Mouse (Mus musculus) left cerebral cortex, adult 18-20 months (tissue): ENCODE data around the gene D430041D05Rik. TPM values are rescaled to one million over a fixed set of nuclear protein-coding genes. Genes with fewer than 3 reads are reported as not detected.
"Not testable (repeated sequence)": the region's sequence is repeated elsewhere in the genome, so short reads cannot be mapped to it uniquely, and the experiment has no call there.

Source experiments
- DNase-seq, 2 experiments: peaks; one replicate each; pipeline ENCODE4 v3.0.0; 2021 to 2022; ENCODE audit warnings: low spot score in 2 of 2, mixed read lengths in 1 of 2
- total RNA-seq, 2 experiments: library from RNA; stranded (reverse); gene quantifications; 2 replicates each; pipeline ENCODE4 v1.2.3; 2021

Gene D430041D05Rik
- total RNA-seq, 2 experiments from 2014 or later, result 102 to 106 TPM

GRCm38 (mm10) chr2:104122505-104123378, 288.1 kb downstream of the D430041D05Rik start, which contains the start of gene A930018P22Rik:
Gene A930018P22Rik (plus strand): TSS chr2:104122769.
- DNase-seq, result peak; percentile 85 to 88

- DNase-seq, result no peak
These were observed 288.9 kb downstream of the D430041D05Rik start for GRCm38 (mm10) chr2:104121681-104122504.

GRCm38 (mm10) chr2:104120312-104120711, 290.5 kb downstream of the D430041D05Rik start:
- DNase-seq, result no peak

DNA sequence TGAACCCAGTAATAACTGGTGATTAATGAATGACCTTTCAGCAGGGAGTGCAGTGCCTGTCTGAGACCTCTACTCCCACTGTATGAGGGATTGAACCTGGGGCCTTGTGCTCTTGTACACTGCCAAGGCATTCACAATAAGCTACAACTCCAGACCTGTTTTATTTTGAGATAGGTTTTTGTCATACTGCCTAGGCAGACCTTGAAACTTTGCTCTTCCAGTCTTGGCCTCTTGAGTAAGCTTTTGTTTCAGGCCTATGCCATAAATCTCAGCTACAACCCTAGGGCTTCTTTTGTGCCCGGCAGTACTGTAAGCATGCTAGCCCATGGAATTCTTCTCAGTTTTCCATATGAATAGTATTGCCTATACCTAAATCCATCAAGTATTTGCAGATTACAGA, 291.7 kb downstream of the D430041D05Rik start:
- DNase-seq, result no peak

- not testable (repeated sequence) for DNase-seq
These were observed 293.6 kb downstream of the D430041D05Rik start for GRCm38 (mm10) chr2:104117173-104117572.

DNA sequence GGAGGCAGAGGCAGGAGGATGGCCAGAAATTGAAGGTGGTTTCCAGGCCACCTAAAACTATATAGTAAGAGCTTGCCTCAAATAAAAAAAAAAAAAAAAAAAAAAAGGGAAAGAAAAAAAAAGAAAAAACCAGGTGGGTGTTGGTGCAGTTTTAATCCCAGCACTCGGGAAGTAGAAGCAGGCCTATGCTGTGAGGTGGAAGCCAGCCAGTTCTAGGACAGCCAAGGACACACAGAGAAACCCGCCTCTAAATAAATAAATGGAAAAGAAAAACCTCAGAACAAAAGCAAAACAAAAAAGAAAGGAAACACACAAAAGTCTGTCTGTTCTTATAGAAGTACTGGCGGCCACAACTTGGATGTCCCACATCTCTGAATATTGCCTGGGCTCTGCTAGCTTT, 295.9 kb downstream of the D430041D05Rik start:
- DNase-seq, result no peak

GRCm38 (mm10) chr2:104113563-104113962, 297.2 kb downstream of the D430041D05Rik start:
- DNase-seq, result not testable (repeated sequence)

GRCm38 (mm10) chr2:104111170-104111797, 299.5 kb downstream of the D430041D05Rik start:
- DNase-seq, result not testable (repeated sequence)

DNA sequence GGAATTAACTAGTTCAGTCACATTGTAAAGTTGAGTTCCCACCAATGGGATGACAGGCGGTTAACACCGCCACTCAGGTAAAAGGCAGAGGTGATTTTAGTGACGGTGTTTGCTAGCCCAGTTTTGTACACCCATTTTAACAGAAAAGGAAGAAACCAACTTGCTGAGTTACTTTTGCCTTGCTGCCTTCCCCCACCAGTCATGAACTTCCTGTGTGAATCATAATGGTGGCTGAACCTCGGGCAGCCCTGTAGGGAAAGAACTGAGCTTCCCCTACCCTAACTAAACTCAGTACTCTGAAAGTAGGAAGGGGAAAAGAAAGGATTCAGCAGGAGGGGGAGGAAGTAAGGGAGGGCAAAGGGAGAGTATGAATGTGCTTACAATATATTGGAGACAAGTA, 300.8 kb downstream of the D430041D05Rik start:
- DNase-seq, result no peak

- no peak for DNase-seq
These were observed 301.3 kb downstream of the D430041D05Rik start for GRCm38 (mm10) chr2:104109528-104109927.

DNA sequence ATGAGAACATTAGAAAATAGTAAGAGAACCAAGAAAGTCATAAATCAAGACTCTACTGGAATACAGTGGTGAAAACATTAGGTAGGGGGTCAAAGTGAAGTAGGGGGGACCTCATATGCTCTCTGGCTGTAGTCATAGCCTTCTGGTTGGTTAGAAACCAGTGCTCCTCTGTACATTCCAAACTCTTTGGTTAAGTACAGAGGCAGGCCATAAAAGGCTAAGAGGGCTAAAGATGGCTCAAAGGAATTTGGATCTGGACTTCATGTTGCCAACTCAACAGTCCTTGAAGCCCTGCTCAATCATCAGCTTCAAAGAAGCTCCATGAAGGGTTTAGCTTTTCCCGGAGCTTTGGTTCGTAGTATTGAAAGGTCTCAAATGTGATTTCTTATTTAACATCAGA, 301.8 kb downstream of the D430041D05Rik start:
- DNase-seq, result not testable (repeated sequence)

GRCm38 (mm10) chr2:104104800-104105199, 306.0 kb downstream of the D430041D05Rik start:
- DNase-seq, result no peak

GRCm38 (mm10) chr2:104099946-104100345, 310.9 kb downstream of the D430041D05Rik start:
- DNase-seq, result no peak

DNA sequence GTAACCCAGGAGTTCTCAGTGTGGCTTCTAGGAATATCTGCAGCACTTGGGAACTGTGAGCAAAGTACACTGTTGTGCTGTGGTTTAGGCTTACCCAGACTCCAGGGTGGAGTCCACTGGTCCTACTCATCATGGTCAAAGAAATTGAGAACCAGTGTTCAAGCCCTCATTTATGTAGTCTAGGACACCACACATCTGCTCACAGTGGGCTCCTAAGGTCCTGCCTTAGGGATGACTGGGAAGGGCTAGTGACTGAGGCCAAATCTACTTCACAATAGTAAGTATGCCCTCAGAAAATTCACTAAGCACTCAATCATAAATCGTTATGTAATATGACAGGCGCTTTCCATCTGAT, 311.6 kb downstream of the D430041D05Rik start:
- DNase-seq, result no peak

DNA sequence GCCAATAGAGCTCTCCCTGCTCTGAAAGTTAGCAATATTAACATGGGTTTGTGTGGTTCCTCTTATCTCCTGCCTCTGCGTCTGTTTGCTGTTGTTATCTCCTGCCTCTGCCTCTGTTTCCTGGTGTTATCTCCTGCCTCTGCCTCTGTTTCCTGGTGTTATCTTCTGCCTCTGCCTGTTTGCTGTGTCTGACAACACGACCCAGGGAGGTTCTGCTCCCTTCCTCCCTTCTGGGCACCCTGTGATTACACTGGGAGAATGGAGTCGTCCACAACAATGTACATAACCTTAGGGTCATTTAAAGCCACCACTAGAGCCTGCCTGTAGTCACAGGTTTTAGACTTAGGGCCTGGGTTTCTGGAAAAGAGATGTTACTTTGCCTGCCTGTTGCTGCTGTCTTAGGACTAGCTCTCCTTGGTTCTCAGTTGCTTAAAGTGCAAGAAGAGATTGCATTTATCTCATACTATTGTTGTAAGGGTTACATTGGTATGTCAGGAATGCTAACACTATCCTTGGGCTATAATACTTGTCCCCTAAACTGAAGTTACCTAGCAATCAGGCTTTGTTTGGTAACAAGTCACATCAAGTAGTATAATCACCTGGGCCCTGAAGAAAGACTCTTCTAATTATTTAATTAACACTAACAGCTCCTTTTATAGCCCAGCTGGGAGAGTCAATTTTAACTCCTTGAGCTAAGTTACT, 312.1 kb downstream of the D430041D05Rik start:
- no peak for DNase-seq

GRCm38 (mm10) chr2:104097396-104097795, 313.4 kb downstream of the D430041D05Rik start:
- not testable (repeated sequence) for DNase-seq

DNA sequence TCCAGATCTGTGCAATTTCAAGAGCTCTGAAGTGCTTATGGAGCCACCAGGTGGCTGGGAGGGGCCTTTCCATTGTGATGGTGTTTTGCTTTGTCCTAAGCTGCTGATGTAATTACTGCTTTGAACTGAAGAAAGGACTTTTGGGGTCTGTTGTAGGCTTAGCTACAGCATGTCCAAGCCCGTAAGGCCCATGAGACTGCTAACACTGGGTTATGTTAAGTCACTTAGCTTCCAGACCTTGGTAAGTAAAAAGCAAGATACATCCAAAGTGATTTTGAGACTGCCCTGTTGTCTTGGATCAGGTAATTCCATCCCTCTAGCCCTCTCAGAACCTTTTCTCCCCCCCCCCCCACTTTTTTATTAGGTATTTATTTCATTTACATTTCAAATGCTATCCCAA, 314.0 kb downstream of the D430041D05Rik start:
- DNase-seq, result not testable (repeated sequence)

GRCm38 (mm10) chr2:104096256-104096655, 314.6 kb downstream of the D430041D05Rik start:
- no peak for DNase-seq

DNA sequence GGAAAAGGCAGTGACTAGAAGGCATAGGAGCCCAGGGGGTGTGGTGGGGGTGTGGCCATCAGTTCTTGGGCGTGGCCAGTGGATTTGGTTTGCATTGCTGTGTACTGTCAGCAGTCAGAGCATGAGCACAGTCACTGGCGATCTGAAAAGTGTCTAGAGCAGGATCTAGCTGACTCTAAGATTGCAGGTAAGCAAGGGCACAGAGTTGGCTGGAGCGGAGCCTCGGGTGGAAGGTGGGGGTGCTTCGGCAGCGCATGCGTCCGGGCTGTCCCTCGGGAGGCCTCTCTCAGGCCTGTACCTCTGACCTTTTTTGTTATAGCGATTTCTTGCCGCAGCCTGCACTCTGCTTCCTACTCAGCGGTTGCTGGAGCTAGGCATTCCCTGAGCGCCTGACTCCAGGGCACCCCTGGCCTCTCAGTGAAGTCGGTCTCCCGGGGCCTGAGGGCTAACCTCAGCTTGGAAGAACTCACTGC, 315.0 kb downstream of the D430041D05Rik start, which contains the start of gene Cd59a:
TSS of gene Cd59a (plus strand) at position 61 of the 473 bp plus-strand sequence.
- DNase-seq, result peak; percentile 37 to 48

DNA sequence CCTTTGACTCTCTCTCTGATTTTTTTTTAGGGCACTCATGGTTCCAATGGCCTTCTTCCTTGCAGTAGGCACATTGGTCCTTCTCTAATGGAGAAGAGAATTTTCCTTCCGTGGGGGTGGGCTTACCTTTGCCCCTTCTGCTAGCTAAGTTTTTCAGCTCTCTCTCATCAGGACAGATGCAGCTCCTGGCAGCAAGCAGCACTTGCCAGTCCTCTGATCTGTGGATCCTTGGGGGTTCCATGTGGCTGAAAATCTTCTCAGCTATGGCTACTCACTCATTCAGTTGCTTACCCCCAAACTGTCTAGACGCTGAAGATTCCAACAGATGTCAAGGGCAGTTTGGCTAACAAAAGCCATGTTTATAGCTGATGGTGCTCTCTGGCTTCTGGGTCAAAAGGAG, 317.5 kb downstream of the D430041D05Rik start:
- no peak for DNase-seq
